Mouse (Mus musculus): ENCODE results near the gene Zfp955b. TPM values are rescaled to one million over a fixed set of nuclear protein-coding genes. Genes with fewer than 3 reads are reported as not detected.

The Zfp955b gene
- 0.34 and 0.60 TPM in 2 replicates for polyA plus RNA-seq (2012)

GRCm38 (mm10) chr17:33289039-33289875, at the start of gene Zfp955b:
Gene Zfp955b, plus strand, starts transcription at chr17:33289544.

GRCm38 (mm10) chr17:33254530-33255318, 34.6 kb upstream of the Zfp955b start, which contains the start of gene Zfp955a:
Gene Zfp955a, minus strand, starts transcription at chr17:33255145.

GRCm38 (mm10) chr17:33264376-33264775, 25.0 kb upstream of the Zfp955b start, which contains the start of gene Olfr63:
Gene Olfr63, plus strand, starts transcription at chr17:33264676.

Other genes starting within 250 kb of the Zfp955b start
- 0.01 TPM in 1 of 2 replicates, not detected in the other for gene 4921501E09Rik, start 221.5 kb upstream of the Zfp955b start, polyA plus RNA-seq (2012)
- gene Zfp563, start 200.2 kb upstream of the Zfp955b start, polyA plus RNA-seq (2012) = 0.02 TPM in 1 of 2 replicates, not detected in the other
- gene Morc2b, start 149.9 kb upstream of the Zfp955b start, polyA plus RNA-seq (2012) = not detected in 2 replicates
- not detected in 2 replicates for gene Olfr55, start 121.1 kb upstream of the Zfp955b start, polyA plus RNA-seq (2012)
- not detected in 2 replicates for gene Olfr239, start 98.2 kb upstream of the Zfp955b start, polyA plus RNA-seq (2012)
- gene Olfr1564, start 67.9 kb upstream of the Zfp955b start, polyA plus RNA-seq (2012) = 0.02 TPM in 2 replicates
- 0.53 and 0.62 TPM in 2 replicates for gene Zfp955a, start 34.4 kb upstream of the Zfp955b start, polyA plus RNA-seq (2012)
- gene Olfr63, start 24.9 kb upstream of the Zfp955b start, polyA plus RNA-seq (2012) = not detected in 2 replicates
- gene Zfp81, start 69.3 kb downstream of the Zfp955b start, polyA plus RNA-seq (2012) = 0.19 and 0.39 TPM in 2 replicates
- gene Zfp101, start 105.1 kb downstream of the Zfp955b start, polyA plus RNA-seq (2012) = 0.43 and 0.53 TPM in 2 replicates
- 0.03 TPM in 1 of 2 replicates, not detected in the other for gene Actl9, start 143.4 kb downstream of the Zfp955b start, polyA plus RNA-seq (2012)
- 56.2 and 68.3 TPM in 2 replicates for gene Adamts10, start 234.7 kb downstream of the Zfp955b start, polyA plus RNA-seq (2012)

Data from megakaryocyte-erythroid progenitor cell, adult 5 weeks (primary cell).